Mouse (Mus musculus) limb, embryonic 11.5 days (tissue): ENCODE measurements at regions not wholly inside any gene's neighbourhood (a gene's known extent, or its start where the extent isn't known, plus 50 kb on each side); places are given as distances from the start of the nearest gene placed in this dataset.

ENCODE experiments used
- ATAC-seq: fragments of 200-750 bp; cut with Nextera tagmentation; 2 replicates; pipeline ENCODE4 v1.8.0; 2017; ENCODE audit warnings: low read depth; ENCODE audit not compliant: insufficient number of reproducible peaks, low FRiP score, low TSS enrichment
- DNase-seq: peaks from one replicate; pipeline ENCODE4 v3.0.0-alpha.2; 2015; ENCODE audit warnings: low spot score
- H3K27ac ChIP-seq: fragments of 300-500 bp; sonication (generic); replicated peaks from 2 replicates; pipeline ENCODE4 v1.5.1; 2014; ENCODE audit warnings: low read depth, mild to moderate bottlenecking, low read length
- H3K27me3 ChIP-seq: fragments of 300-500 bp; sonication (generic); 2 replicates; pipeline ENCODE4 v1.6.1; 2014; ENCODE audit warnings: mild to moderate bottlenecking, low read length, mixed read lengths; ENCODE audit not compliant: control insufficient read depth, insufficient read depth
- H3K36me3 ChIP-seq: fragments of 300-500 bp; sonication (generic); 2 replicates; pipeline ENCODE4 v1.6.1; 2014; ENCODE audit warnings: mild to moderate bottlenecking, low read length, moderate library complexity, mixed read lengths; ENCODE audit not compliant: control insufficient read depth, insufficient read depth
- H3K4me1 ChIP-seq: fragments of 300-500 bp; sonication (generic); 2 replicates; pipeline ENCODE4 v1.6.1; 2014; ENCODE audit warnings: low read length, mixed read lengths; ENCODE audit not compliant: control insufficient read depth, insufficient read depth
- H3K4me2 ChIP-seq: fragments of 300-500 bp; sonication (generic); 2 replicates; pipeline ENCODE4 v1.6.1; 2014; ENCODE audit warnings: low read depth, mild to moderate bottlenecking, moderate library complexity; ENCODE audit not compliant: severe bottlenecking
- H3K4me3 ChIP-seq: fragments of 300-500 bp; sonication (generic); 2 replicates; pipeline ENCODE4 v1.5.1; 2014; ENCODE audit warnings: low read depth, low read length
- H3K9ac ChIP-seq: fragments of 300-500 bp; sonication (generic); 2 replicates; pipeline ENCODE4 v1.6.1; 2014; ENCODE audit warnings: mild to moderate bottlenecking, low read length
- H3K9me3 ChIP-seq: fragments of 300-500 bp; sonication (generic); 2 replicates; pipeline ENCODE4 v1.6.1; 2016; ENCODE audit warnings: low read length; ENCODE audit not compliant: control insufficient read depth
- WGBS: fragments of 180-500 bp; shearing (Covaris S2); extraction: QIAGEN DNeasy Blood & Tissue Kit; methylation state at CpG from one replicate; pipeline ENCODE4 v1.1.7; 2014; 5-methylcytosine and 5-hydroxymethylcytosine counted together

DNA sequence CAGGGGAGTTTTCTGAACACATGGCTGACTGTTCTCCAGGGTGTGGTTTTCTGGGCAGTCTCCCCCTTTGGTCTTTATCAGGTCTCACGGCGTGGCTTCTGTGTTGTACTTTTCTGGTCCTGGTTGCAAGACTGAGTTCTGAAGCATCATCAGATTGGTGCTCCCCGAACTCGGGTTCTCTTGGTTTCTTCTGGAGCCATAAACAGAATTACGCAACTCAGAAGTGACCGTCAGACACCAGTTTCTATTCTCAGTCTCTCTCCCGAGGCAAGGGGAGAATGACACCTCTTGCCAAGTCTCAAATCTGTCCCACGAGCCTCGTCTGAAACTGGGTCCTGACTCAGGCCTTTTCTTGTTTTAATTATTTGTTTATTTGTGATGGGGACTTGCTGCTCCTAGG is 123.1 kb downstream of the Gas1 start:
- Histone ChIP-seq H3K9ac (no peak overlapping the region), H3K27me3 (no peaks in the 10 kb centered on the region; the same call in 1 of the 2 replicates), H3K36me3 (no peaks in the 10 kb centered on the region), H3K27ac (no peak overlapping the region), H3K4me2 (no peak overlapping the region), H3K9me3 (no peaks in the 10 kb centered on the region), H3K4me3 (no peak overlapping the region), H3K4me1 (peaks cover 17% of the 10 kb centered on the region)
- ATAC-seq, result no peak
- no peak for DNase-seq
- 35% methylated on average over 9 of the region's 9 CpGs for WGBS

DNA sequence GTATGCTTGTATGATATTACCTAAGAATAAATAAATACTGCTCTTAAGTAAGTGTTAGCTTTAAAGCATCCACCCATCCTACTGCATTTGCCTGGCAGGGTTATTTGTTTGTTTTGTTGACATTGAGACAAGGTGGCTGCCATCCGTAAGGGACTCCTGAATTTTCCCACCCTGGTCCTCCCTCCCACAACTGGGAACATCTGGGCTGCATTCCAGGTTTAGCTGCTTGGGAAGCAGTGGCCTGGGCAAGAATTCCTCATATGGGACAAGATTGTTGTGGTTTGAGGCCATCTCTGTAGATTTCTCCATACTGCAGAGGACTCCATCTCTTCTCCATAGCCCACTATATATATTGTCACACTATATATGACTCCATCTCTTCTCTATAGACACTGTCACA is 125.3 kb downstream of the Gas1 start:
- no peak overlapping the region for H3K27ac ChIP-seq
- H3K9me3 ChIP-seq, result no peaks in the 10 kb centered on the region
- peaks cover 8% of the 10 kb centered on the region for H3K4me1 ChIP-seq
- no peaks in the 10 kb centered on the region for H3K36me3 ChIP-seq
- ATAC-seq (no peak), DNase-seq (no peak)
- H3K27me3 ChIP-seq, result no peaks in the 10 kb centered on the region; the same call in 1 of the 2 replicates
- no peak overlapping the region for H3K4me2 ChIP-seq
- no peak overlapping the region for H3K4me3 ChIP-seq
- no peak overlapping the region for H3K9ac ChIP-seq
- 67% methylated on average over 1 of the region's 1 CpGs for WGBS

DNA sequence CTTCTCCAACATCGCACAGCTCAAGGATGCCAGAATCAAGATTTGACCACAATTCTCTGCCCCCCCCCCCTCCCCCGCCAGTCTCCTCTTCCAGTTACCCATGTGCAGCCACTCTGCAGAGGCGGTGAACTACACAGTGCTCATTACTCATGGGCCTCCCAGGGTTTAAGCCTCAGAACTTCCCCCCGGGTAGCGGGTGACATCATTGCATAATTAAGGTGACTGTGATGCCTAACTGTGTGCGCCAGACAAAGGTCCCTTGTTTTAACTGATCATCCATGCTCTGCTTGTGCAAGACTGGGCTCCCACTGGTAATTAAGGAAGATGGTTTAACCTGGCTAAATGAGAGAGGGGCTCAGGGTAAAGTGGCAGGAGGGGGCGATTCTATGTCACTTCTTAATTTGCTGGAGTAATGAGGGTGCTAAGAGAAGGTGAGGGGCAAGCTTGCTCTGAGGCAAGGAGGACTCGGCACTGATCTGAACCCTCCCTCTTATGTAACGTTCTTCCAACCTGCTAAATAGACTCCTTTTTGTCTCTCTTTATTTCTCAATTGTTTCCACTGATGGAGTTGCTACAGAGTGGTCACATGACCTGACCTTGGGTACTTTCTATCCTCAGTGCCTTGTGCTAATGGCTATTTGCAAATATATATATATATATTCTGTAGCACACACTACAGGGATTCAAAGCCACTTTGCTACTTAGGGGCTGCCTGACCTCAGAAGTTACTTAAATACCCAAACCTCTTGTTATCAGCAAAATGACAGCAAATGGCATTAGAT is 126.2 kb downstream of the Gas1 start:
- Histone ChIP-seq H3K36me3 (no peaks in the 10 kb centered on the region), H3K27me3 (no peaks in the 10 kb centered on the region; the same call in 1 of the 2 replicates), H3K4me1 (peaks cover 13% of the 10 kb centered on the region), H3K9ac (no peak overlapping the region), H3K4me3 (no peak overlapping the region), H3K4me2 (no peak overlapping the region), H3K9me3 (no peaks in the 10 kb centered on the region), H3K27ac (no peak overlapping the region)
- WGBS, result 59% methylated on average over 9 of the region's 9 CpGs
- DNase-seq (no peak), ATAC-seq (no peak; the same call in 1 of the 2 replicates)

DNA sequence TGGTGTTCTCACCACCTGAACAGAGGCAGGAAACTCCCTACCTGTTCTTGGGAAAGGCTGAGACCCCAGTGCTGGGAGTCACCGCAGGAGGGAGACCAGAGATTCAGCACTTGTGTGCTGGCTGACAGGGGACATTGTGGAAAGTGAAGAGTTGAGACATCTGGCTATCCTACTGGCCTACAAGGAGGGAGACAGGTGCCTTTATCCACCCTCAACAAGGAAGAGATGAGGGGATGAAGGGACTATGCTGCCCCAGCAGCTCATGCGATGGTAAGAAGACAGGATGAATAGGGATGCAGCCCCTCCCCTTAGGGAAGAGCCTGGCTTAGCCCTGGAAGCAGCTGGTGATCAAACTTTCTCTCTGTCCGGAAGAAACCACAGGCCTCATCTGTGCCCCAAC is 127.5 kb downstream of the Gas1 start:
- Histone ChIP-seq H3K27ac (no peak overlapping the region), H3K36me3 (no peaks in the 10 kb centered on the region), H3K4me3 (no peak overlapping the region), H3K9ac (no peak overlapping the region), H3K9me3 (no peaks in the 10 kb centered on the region), H3K4me2 (no peak overlapping the region), H3K4me1 (peaks cover 17% of the 10 kb centered on the region), H3K27me3 (no peaks in the 10 kb centered on the region; the same call in 1 of the 2 replicates)
- DNase-seq, result no peak
- WGBS, result 69% methylated on average over 3 of the region's 3 CpGs
- ATAC-seq, result no peak

- peaks cover 17% of the 10 kb centered on the region for H3K4me1 ChIP-seq
- 60% methylated on average over 9 of the region's 9 CpGs for WGBS
- no peak for ATAC-seq
Measured at GRCm38 (mm10) chr13:60047791-60048730, 129.1 kb downstream of the Gas1 start.

GRCm38 (mm10) chr13:60045752-60046151 is 131.4 kb downstream of the Gas1 start:
- no peaks in the 10 kb centered on the region for H3K36me3 ChIP-seq
- no peak overlapping the region for H3K9ac ChIP-seq
- no peaks in the 10 kb centered on the region for H3K9me3 ChIP-seq
- ATAC-seq, result no peak
- DNase-seq, result no peak
- peaks cover 14% of the 10 kb centered on the region for H3K4me1 ChIP-seq
- H3K4me3 ChIP-seq, result no peak overlapping the region
- 26% methylated on average over 4 of the region's 4 CpGs for WGBS
- H3K4me2 ChIP-seq, result no peak overlapping the region
- H3K27ac ChIP-seq, result no peak overlapping the region
- H3K27me3 ChIP-seq, result no peaks in the 10 kb centered on the region; the same call in 1 of the 2 replicates

More at GRCm38 (mm10) chr13:60047791-60048730, 129.1 kb downstream of the Gas1 start:
- H3K4me2 ChIP-seq, result no peak overlapping the region
- H3K36me3 ChIP-seq, result no peaks in the 10 kb centered on the region
- H3K9me3 ChIP-seq, result no peaks in the 10 kb centered on the region
- H3K27ac ChIP-seq, result no peak overlapping the region
- no peak for DNase-seq
- H3K4me3 ChIP-seq, result no peak overlapping the region
- no peaks in the 10 kb centered on the region; the same call in 1 of the 2 replicates for H3K27me3 ChIP-seq
- no peak overlapping the region for H3K9ac ChIP-seq

- H3K9me3 ChIP-seq, result no peaks in the 10 kb centered on the region
- DNase-seq, result peak; percentile 40
- no peak overlapping the region for H3K9ac ChIP-seq
- H3K27me3 ChIP-seq, result no peaks in the 10 kb centered on the region; the same call in 1 of the 2 replicates
- WGBS, result 42% methylated on average over 6 of the region's 6 CpGs
- no peak overlapping the region for H3K4me3 ChIP-seq
- no peak for ATAC-seq
- H3K4me1 ChIP-seq, result peaks cover 14% of the 10 kb centered on the region
- no peaks in the 10 kb centered on the region for H3K36me3 ChIP-seq
- H3K4me2 ChIP-seq, result no peak overlapping the region
- no peak overlapping the region for H3K27ac ChIP-seq
Measured at GRCm38 (mm10) chr13:60044876-60045275, 132.3 kb downstream of the Gas1 start.

DNA sequence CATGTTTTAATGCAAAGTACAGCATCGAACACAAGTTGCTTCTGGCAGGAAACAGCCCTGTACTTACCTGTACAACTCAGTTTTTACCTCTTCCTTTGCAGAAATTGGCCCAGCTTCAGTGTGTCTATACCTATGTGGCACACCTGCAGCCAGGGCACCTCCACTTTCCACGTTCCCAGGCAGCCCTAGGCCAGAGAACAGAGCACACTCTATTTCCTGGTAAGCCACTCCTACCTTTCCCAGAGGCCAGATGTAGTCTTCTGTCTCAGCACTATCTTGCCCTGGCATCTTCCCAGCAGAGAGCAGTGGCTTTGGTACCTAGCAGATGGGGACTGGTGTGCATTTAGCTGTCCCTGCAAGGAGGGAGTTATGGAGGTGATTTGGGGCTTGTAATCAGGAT is 134.7 kb downstream of the Gas1 start:
- H3K36me3 ChIP-seq, result no peaks in the 10 kb centered on the region
- no peak overlapping the region for H3K27ac ChIP-seq
- no peaks in the 10 kb centered on the region for H3K27me3 ChIP-seq
- DNase-seq, result no peak
- no peak for ATAC-seq
- peaks cover 14% of the 10 kb centered on the region for H3K4me1 ChIP-seq
- H3K4me3 ChIP-seq, result no peak overlapping the region
- H3K9ac ChIP-seq, result no peak overlapping the region
- H3K4me2 ChIP-seq, result no peak overlapping the region
- H3K9me3 ChIP-seq, result no peaks in the 10 kb centered on the region; the same call in 1 of the 2 replicates
- WGBS, result 74% methylated on average over 2 of the region's 2 CpGs
